Comparison of ENCODE assay signal across 18 mouse cellular contexts in genomic region chr14:8029752-8030151, GRCm38 (mm10). TPM values are rescaled to one million over a fixed set of nuclear protein-coding genes. Genes with fewer than 3 reads are reported as not detected.
"Had no signal": no experiment of that assay in that cellular context is flagged by ENCODE, and none has a peak within 500 bp of the region (broad histone marks: within the 10 kb centered on the region; RNA-seq: fewer than 3 reads in every experiment).

No protein-coding gene starts in this region.

- H3K4me1 ChIP-seq: liver, embryonic 12.5 days; neural tube, embryonic 15.5 days had no signal

- DNase-seq: kidney, postnatal 10 days; layer of hippocampus, postnatal 36 days; left cerebral cortex, postnatal 4 days; lung, embryonic 14.5 days; lung, postnatal 10 days; lung, postnatal 4 days; midbrain, embryonic 14.5 days; right cerebral cortex, adult 18-20 months; thymus, adult 2 months; thymus, postnatal 25 days had no signal

- H3K9ac ChIP-seq: limb, embryonic 13.5 days; liver, embryonic 12.5 days; lung, embryonic 14.5 days; neural tube, embryonic 15.5 days had no signal

- H3K9me3 ChIP-seq: limb, embryonic 13.5 days; liver, embryonic 12.5 days; midbrain, embryonic 10.5 days; neural tube, embryonic 15.5 days had no signal

- H3K4me2 ChIP-seq: limb, embryonic 13.5 days; liver, embryonic 12.5 days; lung, embryonic 14.5 days; neural tube, embryonic 15.5 days had no signal

- H3K4me3 ChIP-seq: limb, embryonic 13.5 days; liver, embryonic 12.5 days; midbrain, embryonic 10.5 days; myocyte; neural tube, embryonic 15.5 days had no signal

- H3K27me3 ChIP-seq: limb, embryonic 13.5 days; liver, embryonic 12.5 days; neural tube, embryonic 15.5 days had no signal

- ATAC-seq: liver, embryonic 12.5 days had no signal

- H3K36me3 ChIP-seq: limb, embryonic 13.5 days; liver, embryonic 12.5 days; midbrain, embryonic 10.5 days had no signal

- H3K27ac ChIP-seq: limb, embryonic 13.5 days; liver, embryonic 12.5 days; midbrain, embryonic 10.5 days; stomach, postnatal 0 days had no signal

RNA-seq across cellular contexts. Expression of gene Dnase1l3, which starts 35.4 kb away (rescaled TPM):
- total RNA-seq: layer of hippocampus, postnatal 36 days; left cerebral cortex, postnatal 10 days had no signal
- polyA plus RNA-seq: midbrain, embryonic 10.5 days; neural tube, embryonic 11.5 days had no signal
